Mouse (Mus musculus): ENCODE measurements around the gene Errfi1. TPM values are rescaled to one million over a fixed set of nuclear protein-coding genes. Genes with fewer than 3 reads are reported as not detected.
A peak's percentile ranks its signal among the peaks of the same experiment; 100 is the strongest.
"Not testable (repeated sequence)": the region's sequence is repeated elsewhere in the genome, so short reads cannot be mapped to it uniquely, and the experiment has no call there.

Errfi1 gene
- total RNA-seq, 2 experiments from 2014 or later: 42.5 to 50.6 TPM

GRCm38 (mm10) chr4:150894718-150895501, 41.2 kb downstream of the Errfi1 start:
- H3K4me3 ChIP-seq: no peak overlapping the region
- TF ChIP-seq CTCF (conservative IDR thresholded peaks at IDR 0.05): no peak
- no peak overlapping the region for H3K27ac ChIP-seq
- no peak for DNase-seq (ENCODE audit: low spot score in 2 of 2)

GRCm38 (mm10) chr4:150896896-150897624, 43.3 kb downstream of the Errfi1 start:
- no peak overlapping the region for H3K27ac ChIP-seq
- no peak overlapping the region for H3K4me3 ChIP-seq
- DNase-seq (ENCODE audit: low spot score in 2 of 2): no peak
- TF ChIP-seq CTCF (conservative IDR thresholded peaks at IDR 0.05): no peak

- Histone ChIP-seq H3K4me3 (no peak overlapping the region), H3K27ac (no peak overlapping the region)
- DNase-seq (ENCODE audit: low spot score in 2 of 2): peak in 1 of 2 experiments; percentile 75
- peak; percentile 95 for TF ChIP-seq CTCF (conservative IDR thresholded peaks at IDR 0.05)
These were observed 45.1 kb downstream of the Errfi1 start for GRCm38 (mm10) chr4:150898716-150899365.

- H3K4me3 ChIP-seq: no peak overlapping the region
These were observed 46.8 kb downstream of the Errfi1 start for GRCm38 (mm10) chr4:150900486-150900885.

GRCm38 (mm10) chr4:150901651-150902050, 47.9 kb downstream of the Errfi1 start:
- H3K27ac ChIP-seq: no peak overlapping the region
- DNase-seq (ENCODE audit: low spot score in 2 of 2): peak; percentile 73 to 86
- TF ChIP-seq CTCF (conservative IDR thresholded peaks at IDR 0.05): peak; percentile 95

More at GRCm38 (mm10) chr4:150900486-150900885, 46.8 kb downstream of the Errfi1 start:
- no peak for DNase-seq (ENCODE audit: low spot score in 2 of 2)
- no peak overlapping the region for H3K27ac ChIP-seq
- no peak for TF ChIP-seq CTCF (conservative IDR thresholded peaks at IDR 0.05)

GRCm38 (mm10) chr4:150902062-150902461, 48.3 kb downstream of the Errfi1 start:
- TF ChIP-seq CTCF (conservative IDR thresholded peaks at IDR 0.05): 0 out of 2 replicates have a peak, but pooled peaks have one; percentile 19
- DNase-seq (ENCODE audit: low spot score in 2 of 2): no peak
- no peak overlapping the region for H3K4me3 ChIP-seq
- H3K27ac ChIP-seq: no peak overlapping the region

More at GRCm38 (mm10) chr4:150901651-150902050, 47.9 kb downstream of the Errfi1 start:
- no peak overlapping the region for H3K4me3 ChIP-seq

GRCm38 (mm10) chr4:150903091-150903742, 49.5 kb downstream of the Errfi1 start:
- H3K27ac ChIP-seq: no peak overlapping the region
- no peak overlapping the region for H3K4me3 ChIP-seq
- DNase-seq (ENCODE audit: low spot score in 2 of 2): no peak
- TF ChIP-seq CTCF (conservative IDR thresholded peaks at IDR 0.05): no peak

GRCm38 (mm10) chr4:150907099-150907498, 53.4 kb downstream of the Errfi1 start:
- Histone ChIP-seq H3K4me3 (no peak overlapping the region), H3K27ac (no peak overlapping the region)
- no peak for DNase-seq (ENCODE audit: low spot score in 2 of 2)
- TF ChIP-seq CTCF (conservative IDR thresholded peaks at IDR 0.05): no peak

- DNase-seq (ENCODE audit: low spot score in 2 of 2); H3K4me3 ChIP-seq: not testable (repeated sequence)
- peak overlapping the region; percentile 94; the same call in 1 of the 2 replicates for H3K27ac ChIP-seq
- peak; percentile 59 for TF ChIP-seq CTCF (conservative IDR thresholded peaks at IDR 0.05)
These were observed 54.8 kb downstream of the Errfi1 start for GRCm38 (mm10) chr4:150908512-150908911.

- Histone ChIP-seq H3K4me3 (peak overlapping the region; percentile 99), H3K27ac (peak overlapping the region; percentile 94)
- DNase-seq (ENCODE audit: low spot score in 2 of 2): peak; percentile 96 to 99
- peak; percentile 56 for TF ChIP-seq CTCF (conservative IDR thresholded peaks at IDR 0.05)
These were observed 55.9 kb downstream of the Errfi1 start for GRCm38 (mm10) chr4:150909451-150910156.

GRCm38 (mm10) chr4:150910164-150910951, 56.6 kb downstream of the Errfi1 start:
- no peak for TF ChIP-seq CTCF (conservative IDR thresholded peaks at IDR 0.05)
- Histone ChIP-seq H3K27ac (peak overlapping the region; percentile 94), H3K4me3 (peak overlapping the region; percentile 32; the same call in 1 of the 2 replicates)
- DNase-seq (ENCODE audit: low spot score in 2 of 2): no peak
